Mouse (Mus musculus) lung, postnatal 10 days (tissue): ENCODE measurements at regions not wholly inside any gene's neighbourhood (a gene's known extent, or its start where the extent isn't known, plus 50 kb on each side); places are given as distances from the start of the nearest gene placed in this dataset.

Experiments used
- DNase-seq: peaks from one replicate; pipeline ENCODE4 v3.0.0; 2021

- no peak for DNase-seq
Observed at GRCm38 (mm10) chr17:68057264-68057663, 53.3 kb upstream of the Arhgap28 start.

GRCm38 (mm10) chr17:68060455-68060854 lies 56.5 kb upstream of the Arhgap28 start:
- no peak for DNase-seq

DNA sequence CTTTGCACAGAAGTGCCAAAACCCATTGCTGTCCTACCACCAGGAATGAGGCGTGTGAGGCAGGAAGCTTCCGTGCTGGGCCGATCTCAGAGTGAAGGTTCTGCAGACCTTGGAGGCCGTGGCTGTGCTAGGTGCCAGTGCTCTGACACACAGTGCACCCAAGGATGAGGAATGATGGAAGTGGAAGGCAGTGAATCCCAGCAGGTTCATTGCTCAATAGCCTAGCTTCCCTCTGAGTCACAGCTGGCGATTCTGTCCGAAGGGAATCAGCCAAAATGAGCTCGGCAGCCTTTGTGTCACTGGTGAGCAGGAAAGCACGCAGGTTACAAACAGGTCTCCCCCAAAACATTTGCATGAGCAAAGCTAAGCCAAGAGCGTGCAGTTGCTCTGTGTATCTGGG lies 61.8 kb upstream of the Arhgap28 start:
- DNase-seq = no peak

GRCm38 (mm10) chr17:68066204-68066603 lies 62.3 kb upstream of the Arhgap28 start:
- no peak for DNase-seq

- no peak for DNase-seq
Observed at GRCm38 (mm10) chr17:68069008-68069407, 65.1 kb upstream of the Arhgap28 start.

- DNase-seq = no peak
Observed at GRCm38 (mm10) chr17:68069484-68069883, 65.6 kb upstream of the Arhgap28 start.

GRCm38 (mm10) chr17:68071472-68071871 lies 67.6 kb upstream of the Arhgap28 start:
- peak; percentile 6 for DNase-seq

GRCm38 (mm10) chr17:68075712-68076111 lies 71.8 kb upstream of the Arhgap28 start:
- peak; percentile 6 for DNase-seq

DNA sequence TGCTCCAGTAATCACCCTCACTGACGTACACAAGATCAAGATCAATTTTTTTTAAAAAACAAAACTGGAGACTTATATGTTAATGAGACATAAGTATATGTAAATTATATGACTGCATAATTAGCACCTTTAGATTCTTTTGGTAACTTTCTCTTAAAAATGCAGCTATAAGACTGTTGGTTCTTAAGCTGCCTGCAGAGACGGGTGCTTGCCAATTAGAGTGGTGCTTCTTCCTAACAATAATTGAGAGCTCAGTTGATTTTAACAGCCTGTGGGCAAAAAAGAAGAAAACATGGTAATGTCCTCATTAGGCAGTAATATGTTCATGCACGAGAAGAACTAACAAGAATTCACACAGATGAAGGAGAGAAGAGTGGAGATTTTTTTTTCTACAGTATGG lies 74.8 kb upstream of the Arhgap28 start:
- no peak for DNase-seq

GRCm38 (mm10) chr17:68084446-68084845 lies 80.5 kb upstream of the Arhgap28 start:
- DNase-seq = no peak

DNA sequence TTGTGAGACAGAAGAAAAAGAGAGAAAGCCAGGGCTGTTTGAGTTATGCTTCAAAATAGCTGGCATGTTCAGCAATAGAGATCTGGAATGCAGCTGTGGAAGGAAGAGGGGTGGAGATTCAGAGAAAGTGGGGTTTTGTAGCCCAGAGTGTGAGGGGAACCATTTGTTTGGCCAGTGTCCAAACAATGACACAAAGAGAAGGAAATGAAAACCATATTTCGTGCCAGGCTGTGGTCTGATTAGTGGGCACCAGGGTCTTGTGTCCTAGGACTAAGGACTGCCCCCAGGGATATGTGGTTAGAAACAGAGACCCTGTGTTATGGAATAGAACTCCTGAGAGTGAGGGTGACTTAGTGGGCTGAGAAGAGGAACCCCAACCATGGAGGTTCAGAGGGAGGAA lies 83.2 kb upstream of the Arhgap28 start:
- peak; percentile 19 for DNase-seq

DNA sequence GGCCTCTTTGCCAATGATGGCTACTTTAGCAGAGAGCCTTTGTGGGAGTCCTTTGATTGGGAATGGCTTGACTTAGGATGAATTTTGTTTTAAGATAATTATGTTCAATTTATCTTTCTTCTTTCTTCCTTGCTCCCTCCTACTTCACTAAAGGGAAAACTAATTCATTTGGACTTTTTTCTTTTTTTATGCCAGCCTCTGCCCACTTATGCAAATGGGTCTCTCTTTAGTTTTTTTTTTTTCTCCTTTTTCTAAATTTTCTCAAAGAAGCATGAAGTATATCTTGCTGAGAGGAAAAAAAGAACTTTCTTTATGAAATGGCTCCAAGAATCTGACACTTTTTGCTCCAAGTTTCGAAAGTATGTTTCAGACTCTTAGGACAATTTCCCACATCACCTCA lies 85.3 kb upstream of the Arhgap28 start:
- no peak for DNase-seq

GRCm38 (mm10) chr17:68089830-68090229 lies 85.9 kb upstream of the Arhgap28 start:
- DNase-seq = peak; percentile 24

GRCm38 (mm10) chr17:68096982-68097381 lies 93.1 kb upstream of the Arhgap28 start:
- no peak for DNase-seq

DNA sequence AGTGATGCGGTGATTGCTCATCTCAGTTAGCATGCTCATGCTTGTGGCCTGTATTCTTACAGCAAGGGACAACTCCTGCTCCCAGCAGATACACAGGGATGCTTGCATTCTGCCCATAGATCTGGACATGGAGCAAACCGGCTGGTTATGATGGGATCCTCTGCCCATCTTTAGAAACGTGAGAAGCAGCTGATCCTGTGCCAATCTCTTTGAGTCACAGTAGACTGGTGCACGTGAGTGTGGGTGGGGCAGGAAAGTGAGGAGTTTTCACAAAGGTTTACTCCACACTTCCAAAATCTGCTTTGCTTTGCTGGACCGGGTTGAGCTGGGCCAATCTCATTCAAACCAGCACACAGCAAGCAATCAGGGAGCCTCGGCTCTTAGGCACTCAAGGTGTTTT lies 93.5 kb upstream of the Arhgap28 start:
- no peak for DNase-seq

DNA sequence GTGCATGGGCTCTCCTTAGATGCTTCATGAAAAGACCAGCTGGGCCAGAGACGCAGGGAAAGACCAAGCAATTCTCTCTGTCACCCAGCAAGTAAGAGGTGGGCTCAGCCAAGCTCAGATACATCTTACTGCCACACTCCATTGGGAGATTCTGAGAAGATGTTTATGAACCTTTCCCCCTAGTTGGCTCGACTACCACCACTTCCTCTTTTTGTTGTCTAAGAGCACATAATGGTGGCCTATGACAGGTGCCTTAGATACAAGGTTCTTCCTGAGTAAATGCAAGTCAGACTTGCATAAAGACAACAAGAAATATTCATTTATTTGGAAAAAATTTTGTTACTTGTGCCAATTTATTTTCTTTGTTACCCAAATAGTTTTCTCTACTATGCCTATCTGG lies 96.2 kb upstream of the Arhgap28 start:
- no peak for DNase-seq

GRCm38 (mm10) chr17:68103346-68103745 lies 99.4 kb upstream of the Arhgap28 start:
- peak; percentile 79 for DNase-seq

- no peak for DNase-seq
Observed at GRCm38 (mm10) chr17:68106366-68106765, 102.4 kb upstream of the Arhgap28 start.

GRCm38 (mm10) chr17:68107875-68108274 lies 104.0 kb upstream of the Arhgap28 start:
- no peak for DNase-seq

- no peak for DNase-seq
Observed at GRCm38 (mm10) chr17:68111834-68112473, 108.0 kb upstream of the Arhgap28 start.

- DNase-seq = peak; percentile 45
Observed at GRCm38 (mm10) chr17:68112763-68113330, 108.9 kb upstream of the Arhgap28 start.

DNA sequence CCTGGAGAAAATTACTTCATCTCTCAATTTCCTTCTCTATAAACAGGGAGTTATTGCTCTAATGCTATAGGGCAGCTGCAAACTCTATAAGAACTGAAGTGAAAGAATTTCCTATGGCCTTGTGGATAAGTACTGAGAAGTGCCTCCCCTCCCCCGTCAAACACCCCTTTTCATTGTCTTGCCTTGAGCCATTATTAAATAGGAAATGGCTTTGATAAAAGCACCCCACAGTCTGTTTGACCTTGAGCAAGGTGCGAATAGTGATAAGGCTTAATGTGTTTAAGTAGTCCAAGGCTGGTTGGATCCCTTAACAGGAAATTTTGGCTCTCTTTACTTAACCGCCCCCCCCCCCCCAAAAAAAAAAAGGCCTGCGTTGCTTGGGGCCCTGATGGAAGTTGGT lies 111.7 kb upstream of the Arhgap28 start:
- no peak for DNase-seq

DNA sequence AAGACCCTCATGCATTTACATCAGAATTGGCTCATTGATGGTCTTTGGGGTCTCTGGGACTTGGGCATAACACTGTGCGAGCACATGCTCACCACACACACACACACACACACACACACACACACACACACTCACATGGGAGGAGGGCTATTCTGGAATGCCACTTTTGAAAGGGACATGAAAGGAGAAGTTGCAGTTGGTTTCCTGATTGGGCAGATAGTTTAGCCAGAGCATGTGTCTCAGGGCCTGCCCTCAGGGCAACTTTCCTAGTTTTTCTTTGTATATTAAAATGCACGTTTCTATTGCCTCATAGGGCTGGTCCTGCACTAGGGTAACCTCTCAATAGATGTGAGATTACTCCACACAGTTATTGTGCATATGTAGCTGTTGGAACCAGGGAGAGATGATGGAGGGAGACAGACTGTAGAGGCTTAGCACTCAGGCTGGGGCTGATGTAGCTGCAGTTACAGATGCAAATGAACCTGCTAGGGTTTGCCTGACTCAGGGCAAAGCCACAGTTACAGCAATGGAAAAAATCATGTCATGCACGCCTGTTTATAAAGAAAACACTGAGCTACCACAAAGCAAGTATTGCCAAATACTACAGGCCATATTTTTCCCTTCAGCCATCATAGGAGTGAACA lies 115.3 kb upstream of the Arhgap28 start:
- no peak for DNase-seq

DNA sequence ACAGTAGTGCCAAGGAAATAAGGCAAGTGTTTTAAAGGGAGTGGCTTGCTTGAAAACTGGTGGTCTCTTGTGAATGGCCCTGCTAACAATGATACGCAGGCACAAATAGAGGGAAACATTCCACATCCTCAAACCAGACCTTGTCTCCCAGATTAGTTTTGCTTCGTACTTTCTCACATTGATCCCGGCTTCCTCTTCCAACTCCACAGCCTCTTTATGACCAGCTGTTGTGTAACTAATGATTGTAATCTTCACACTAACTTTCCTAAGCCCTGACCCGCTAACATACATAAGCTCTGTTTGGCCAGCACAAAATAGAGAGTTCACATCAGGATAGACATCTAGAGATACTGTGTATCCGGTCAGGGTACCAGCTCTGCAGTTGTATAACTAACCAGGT lies 116.3 kb upstream of the Arhgap28 start:
- no peak for DNase-seq

DNA sequence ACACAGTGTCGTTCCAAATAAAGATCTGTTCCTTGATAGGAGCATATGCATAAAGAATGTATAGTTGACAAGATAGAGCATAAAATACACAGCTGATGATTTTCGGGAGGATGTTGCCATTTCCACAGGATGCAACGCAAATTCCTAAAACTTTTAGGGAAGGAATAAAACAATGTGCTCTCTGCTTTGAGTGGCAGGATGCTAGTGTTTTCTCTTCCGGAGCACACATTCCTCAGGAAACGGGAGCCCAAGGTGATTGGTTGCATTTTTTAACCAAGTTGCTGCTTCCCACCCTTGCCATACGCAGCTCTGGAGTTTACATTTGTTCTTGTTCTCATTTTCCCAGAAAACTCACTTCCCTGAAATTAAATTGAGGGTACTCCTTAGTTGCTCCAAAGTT lies 116.8 kb upstream of the Arhgap28 start:
- no peak for DNase-seq
